Mouse (Mus musculus): Measurements from ENCODE around the gene Dmrta2. TPM values are rescaled to one million over a fixed set of nuclear protein-coding genes. Genes with fewer than 3 reads are reported as not detected.

Gene Dmrta2
- polyA plus RNA-seq, 1 experiment from 2014 or later = 5.9 TPM

- ATAC-seq = no peak; the same call in 1 of the 2 replicates
- DNase-seq (ENCODE audit: low spot score) = peak; percentile 64
- H3K9me3 ChIP-seq (replicated peaks; ENCODE audit: control insufficient read depth, low read length) = no peaks in the 10 kb centered on the region
- H3K4me2 ChIP-seq (ENCODE audit: low read length) = peak overlapping the region; percentile 81
- no peaks in the 10 kb centered on the region for H3K4me1 ChIP-seq (ENCODE audit: control insufficient read depth, insufficient read depth, low read length)
- H3K27me3 ChIP-seq (replicated peaks; ENCODE audit: control insufficient read depth, insufficient read depth, low read length) = peaks cover 64% of the 10 kb centered on the region
- H3K4me3 ChIP-seq (ENCODE audit: low read depth, low read length) = peak overlapping the region; percentile 60
- H3K9ac ChIP-seq (ENCODE audit: low read length) = peak overlapping the region; percentile 90
- 0% methylated on average over 51 of the region's 56 CpGs for WGBS
- H3K27ac ChIP-seq (ENCODE audit: low read depth, low read length) = peak overlapping the region; percentile 90
- H3K36me3 ChIP-seq (ENCODE audit: control insufficient read depth, insufficient read depth, low read length) = peaks cover 8% of the 10 kb centered on the region; the same call in 1 of the 2 replicates
Observed at GRCm38 (mm10) chr4:109978068-109978857, 410 bp downstream of the Dmrta2 start.

- Histone ChIP-seq H3K27ac (ENCODE audit: low read depth, low read length) (peak overlapping the region; percentile 90; the same call in 1 of the 2 replicates), H3K36me3 (ENCODE audit: control insufficient read depth, insufficient read depth, low read length) (peaks cover 8% of the 10 kb centered on the region; the same call in 1 of the 2 replicates), H3K9ac (ENCODE audit: low read length) (peak overlapping the region; percentile 90), H3K27me3 (replicated peaks; ENCODE audit: control insufficient read depth, insufficient read depth, low read length) (peaks cover 62% of the 10 kb centered on the region), H3K9me3 (replicated peaks; ENCODE audit: control insufficient read depth, low read length) (no peaks in the 10 kb centered on the region), H3K4me3 (ENCODE audit: low read depth, low read length) (peak overlapping the region; percentile 60), H3K4me1 (ENCODE audit: control insufficient read depth, insufficient read depth, low read length) (no peaks in the 10 kb centered on the region), H3K4me2 (ENCODE audit: low read length) (peak overlapping the region; percentile 81)
- ATAC-seq = no peak
- whole genome bisulfite sequencing = under 1% methylated on average over 9 of the region's 9 CpGs
- peak; percentile 25 for DNase-seq (ENCODE audit: low spot score)
Observed at GRCm38 (mm10) chr4:109978858-109979340, 1.0 kb downstream of the Dmrta2 start.

- H3K9me3 ChIP-seq (replicated peaks; ENCODE audit: control insufficient read depth, low read length) = no peaks in the 10 kb centered on the region
- ATAC-seq (no peak), DNase-seq (ENCODE audit: low spot score) (peak; percentile 48)
- H3K36me3 ChIP-seq (ENCODE audit: control insufficient read depth, insufficient read depth, low read length) = peaks cover 8% of the 10 kb centered on the region; the same call in 1 of the 2 replicates
- peak overlapping the region; percentile 90 for H3K9ac ChIP-seq (ENCODE audit: low read length)
- no peaks in the 10 kb centered on the region for H3K4me1 ChIP-seq (ENCODE audit: control insufficient read depth, insufficient read depth, low read length)
- H3K4me3 ChIP-seq (ENCODE audit: low read depth, low read length) = peak overlapping the region; percentile 60
- peak overlapping the region; percentile 90 for H3K27ac ChIP-seq (ENCODE audit: low read depth, low read length)
- H3K4me2 ChIP-seq (ENCODE audit: low read length) = peak overlapping the region; percentile 81
- under 1% methylated on average over 56 of the region's 66 CpGs for WGBS
- H3K27me3 ChIP-seq (replicated peaks; ENCODE audit: control insufficient read depth, insufficient read depth, low read length) = peaks cover 62% of the 10 kb centered on the region
Observed at GRCm38 (mm10) chr4:109979461-109980320, 1.8 kb downstream of the Dmrta2 start.

- WGBS = under 1% methylated on average over 29 of the region's 29 CpGs
- Histone ChIP-seq H3K4me1 (ENCODE audit: control insufficient read depth, insufficient read depth, low read length) (no peaks in the 10 kb centered on the region), H3K27me3 (replicated peaks; ENCODE audit: control insufficient read depth, insufficient read depth, low read length) (peaks cover 63% of the 10 kb centered on the region), H3K27ac (ENCODE audit: low read depth, low read length) (peak overlapping the region; percentile 83), H3K9me3 (replicated peaks; ENCODE audit: control insufficient read depth, low read length) (no peaks in the 10 kb centered on the region), H3K4me2 (ENCODE audit: low read length) (peak overlapping the region; percentile 81), H3K36me3 (ENCODE audit: control insufficient read depth, insufficient read depth, low read length) (peaks cover 8% of the 10 kb centered on the region; the same call in 1 of the 2 replicates), H3K9ac (ENCODE audit: low read length) (peak overlapping the region; percentile 90), H3K4me3 (ENCODE audit: low read depth, low read length) (peak overlapping the region; percentile 60)
- ATAC-seq (no peak), DNase-seq (ENCODE audit: low spot score) (peak; percentile 66)
Observed at GRCm38 (mm10) chr4:109980321-109981082, 2.6 kb downstream of the Dmrta2 start.

GRCm38 (mm10) chr4:109981083-109981870 lies 3.4 kb downstream of the Dmrta2 start:
- under 1% methylated on average over 37 of the region's 37 CpGs for whole genome bisulfite sequencing
- Histone ChIP-seq H3K27me3 (replicated peaks; ENCODE audit: control insufficient read depth, insufficient read depth, low read length) (peaks cover 63% of the 10 kb centered on the region), H3K36me3 (ENCODE audit: control insufficient read depth, insufficient read depth, low read length) (peaks cover 8% of the 10 kb centered on the region; the same call in 1 of the 2 replicates), H3K9ac (ENCODE audit: low read length) (peak overlapping the region; percentile 90), H3K9me3 (replicated peaks; ENCODE audit: control insufficient read depth, low read length) (no peaks in the 10 kb centered on the region), H3K4me2 (ENCODE audit: low read length) (peak overlapping the region; percentile 81), H3K4me3 (ENCODE audit: low read depth, low read length) (peak overlapping the region; percentile 60), H3K4me1 (ENCODE audit: control insufficient read depth, insufficient read depth, low read length) (no peaks in the 10 kb centered on the region), H3K27ac (ENCODE audit: low read depth, low read length) (peak overlapping the region; percentile 83)
- DNase-seq (ENCODE audit: low spot score) (peak; percentile 20), ATAC-seq (no peak)

- 0 out of 2 replicates have a peak, but pooled peaks cover 2% of the 10 kb centered on the region for H3K4me1 ChIP-seq (ENCODE audit: control insufficient read depth, insufficient read depth, low read length)
- peaks cover 63% of the 10 kb centered on the region for H3K27me3 ChIP-seq (replicated peaks; ENCODE audit: control insufficient read depth, insufficient read depth, low read length)
- no peaks in the 10 kb centered on the region for H3K9me3 ChIP-seq (replicated peaks; ENCODE audit: control insufficient read depth, low read length)
- peak overlapping the region; percentile 83 for H3K27ac ChIP-seq (ENCODE audit: low read depth, low read length)
- peak; percentile 20 for DNase-seq (ENCODE audit: low spot score)
- H3K4me3 ChIP-seq (ENCODE audit: low read depth, low read length) = peak overlapping the region; percentile 60
- WGBS = under 1% methylated on average over 72 of the region's 99 CpGs
- ATAC-seq = no peak
- H3K9ac ChIP-seq (ENCODE audit: low read length) = peak overlapping the region; percentile 90
- H3K36me3 ChIP-seq (ENCODE audit: control insufficient read depth, insufficient read depth, low read length) = peaks cover 8% of the 10 kb centered on the region; the same call in 1 of the 2 replicates
- H3K4me2 ChIP-seq (ENCODE audit: low read length) = peak overlapping the region; percentile 81
Observed at GRCm38 (mm10) chr4:109981871-109982680, 4.2 kb downstream of the Dmrta2 start.

GRCm38 (mm10) chr4:109982681-109983265 lies 4.9 kb downstream of the Dmrta2 start:
- H3K27me3 ChIP-seq (replicated peaks; ENCODE audit: control insufficient read depth, insufficient read depth, low read length) = peaks cover 61% of the 10 kb centered on the region
- peak overlapping the region; percentile 81 for H3K4me2 ChIP-seq (ENCODE audit: low read length)
- H3K27ac ChIP-seq (ENCODE audit: low read depth, low read length) = peak overlapping the region; percentile 83
- no peaks in the 10 kb centered on the region for H3K9me3 ChIP-seq (replicated peaks; ENCODE audit: control insufficient read depth, low read length)
- ATAC-seq (no peak), DNase-seq (ENCODE audit: low spot score) (peak; percentile 24)
- peak overlapping the region; percentile 90 for H3K9ac ChIP-seq (ENCODE audit: low read length)
- peak overlapping the region; percentile 60 for H3K4me3 ChIP-seq (ENCODE audit: low read depth, low read length)
- H3K36me3 ChIP-seq (ENCODE audit: control insufficient read depth, insufficient read depth, low read length) = peaks cover 8% of the 10 kb centered on the region; the same call in 1 of the 2 replicates
- H3K4me1 ChIP-seq (ENCODE audit: control insufficient read depth, insufficient read depth, low read length) = 0 out of 2 replicates have a peak, but pooled peaks cover 3% of the 10 kb centered on the region
- 2% methylated on average over 25 of the region's 30 CpGs for WGBS
